Mouse (Mus musculus) c-Kit-positive CD71-positive TER-119-positive erythroid progenitor cells, embryonic 14.5 days (primary cell): ENCODE measurements around the gene Kirrel.

Source experiments
- DNase-seq: peaks from one replicate; pipeline ENCODE4 v3.0.0-alpha.2; 2013; ENCODE audit warnings: low spot score

Gene Kirrel

DNA sequence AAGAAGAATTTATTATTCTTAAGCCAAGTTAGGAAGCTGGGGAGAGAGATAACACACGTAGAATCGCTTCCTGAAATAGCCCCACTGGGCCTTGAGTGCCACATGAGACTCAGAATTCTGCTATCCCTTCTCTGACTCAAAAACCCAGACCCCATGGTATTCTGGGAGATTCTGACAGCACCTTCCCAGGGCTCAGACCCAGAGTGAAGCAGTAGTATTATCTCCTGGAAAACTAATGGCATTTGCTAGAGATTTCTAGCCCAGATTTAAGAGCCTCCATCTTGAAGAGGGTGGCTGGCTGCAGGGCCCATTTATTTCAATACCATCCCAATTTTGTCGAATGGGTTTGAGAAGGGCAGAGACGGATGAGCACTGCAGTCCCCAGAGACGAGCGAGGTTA, 6.9 kb downstream of the Kirrel start:
- no peak for DNase-seq

- no peak for DNase-seq
These were observed 9.2 kb downstream of the Kirrel start for GRCm38 (mm10) chr3:87165291-87165881.

- no peak for DNase-seq
These were observed 10.3 kb downstream of the Kirrel start for GRCm38 (mm10) chr3:87164099-87164815.

DNA sequence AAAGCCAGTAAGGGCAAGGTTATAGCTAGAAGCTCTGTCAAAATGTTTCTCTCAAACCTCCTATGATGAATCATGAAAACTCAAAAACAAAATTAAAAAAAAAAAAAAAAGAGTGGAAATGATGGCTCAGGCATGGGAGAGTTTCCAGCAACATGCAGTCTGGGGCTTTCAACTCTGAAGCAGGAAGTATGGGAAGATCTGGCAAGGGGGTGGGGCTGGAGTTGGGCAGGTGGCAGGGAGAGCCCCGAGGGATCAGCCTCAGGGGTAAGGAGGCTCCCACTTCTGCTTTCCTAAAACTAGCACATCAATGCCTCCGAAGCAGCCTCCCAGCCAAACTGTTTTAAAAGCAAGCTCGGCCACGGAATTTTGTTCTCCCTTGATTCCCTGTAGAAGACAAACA, 11.4 kb downstream of the Kirrel start:
- no peak for DNase-seq

DNA sequence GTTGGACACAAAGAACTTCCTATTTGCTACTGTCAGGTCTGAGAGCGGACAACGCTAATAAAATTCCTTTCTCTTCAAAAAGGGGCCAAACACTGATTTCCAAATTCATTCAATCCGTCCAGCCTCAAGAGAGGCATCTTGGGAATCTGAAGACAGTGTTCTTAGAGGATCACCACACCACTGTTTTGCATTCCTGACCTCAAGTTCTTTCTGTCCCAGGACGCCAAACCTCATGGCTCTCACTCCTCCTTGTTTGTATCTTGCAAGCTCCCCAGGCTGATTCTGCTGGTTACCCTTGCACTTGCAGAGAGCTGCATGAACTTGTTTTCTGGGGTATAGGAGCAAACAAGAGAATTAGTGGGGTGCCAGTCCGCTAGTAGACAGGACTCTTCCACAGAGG, 12.2 kb downstream of the Kirrel start:
- DNase-seq = no peak

DNA sequence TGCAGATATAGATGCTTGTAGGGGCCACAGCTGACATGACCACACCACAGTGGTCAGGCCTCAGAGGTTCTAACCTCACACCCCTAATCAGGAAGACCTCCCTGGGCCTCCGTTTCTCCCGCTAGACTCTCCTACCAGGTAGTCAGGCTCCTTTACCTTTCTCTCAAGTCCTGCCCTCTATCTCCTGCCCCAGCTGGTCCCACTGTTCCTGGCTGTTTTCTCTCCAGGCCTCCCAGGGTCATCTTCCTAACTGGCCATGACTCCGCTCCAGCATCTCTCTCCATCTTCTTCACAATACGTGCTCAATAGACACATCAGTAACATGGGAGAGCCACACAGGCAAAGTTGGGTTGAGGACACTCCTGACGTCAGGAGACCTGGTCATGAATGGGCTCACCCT, 12.9 kb downstream of the Kirrel start:
- no peak for DNase-seq

GRCm38 (mm10) chr3:87160819-87161509, 13.6 kb downstream of the Kirrel start:
- DNase-seq = no peak

- DNase-seq = no peak
These were observed 15.4 kb downstream of the Kirrel start for GRCm38 (mm10) chr3:87159190-87159589.

DNA sequence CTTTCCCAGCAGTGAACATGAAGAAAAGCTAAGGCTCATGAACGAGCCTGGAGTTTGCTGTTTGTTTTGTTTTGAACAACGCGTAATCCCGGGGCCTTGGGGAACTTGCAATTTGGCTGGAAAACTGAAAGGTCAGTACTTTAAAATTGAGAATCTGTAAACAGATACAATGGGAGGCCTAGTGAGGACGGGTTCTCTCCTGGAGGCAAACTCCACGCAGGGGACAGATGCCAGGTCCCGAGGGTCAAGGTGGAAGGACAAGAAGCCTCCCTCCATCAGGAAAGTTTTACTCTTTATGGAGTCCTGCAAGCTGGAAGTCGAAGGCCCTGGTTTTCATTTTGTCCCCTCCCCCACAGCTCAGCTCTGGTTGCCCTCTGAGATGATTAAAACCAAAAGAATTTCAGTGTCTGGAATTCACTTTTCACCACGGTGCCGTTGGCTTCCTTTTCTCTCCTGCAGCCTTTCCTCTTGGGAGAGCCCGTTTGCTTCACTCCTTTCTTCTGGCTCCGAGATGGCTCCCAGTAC, 16.7 kb downstream of the Kirrel start:
- DNase-seq = no peak

- DNase-seq = no peak
These were observed 17.2 kb downstream of the Kirrel start for GRCm38 (mm10) chr3:87157297-87157696.

DNA sequence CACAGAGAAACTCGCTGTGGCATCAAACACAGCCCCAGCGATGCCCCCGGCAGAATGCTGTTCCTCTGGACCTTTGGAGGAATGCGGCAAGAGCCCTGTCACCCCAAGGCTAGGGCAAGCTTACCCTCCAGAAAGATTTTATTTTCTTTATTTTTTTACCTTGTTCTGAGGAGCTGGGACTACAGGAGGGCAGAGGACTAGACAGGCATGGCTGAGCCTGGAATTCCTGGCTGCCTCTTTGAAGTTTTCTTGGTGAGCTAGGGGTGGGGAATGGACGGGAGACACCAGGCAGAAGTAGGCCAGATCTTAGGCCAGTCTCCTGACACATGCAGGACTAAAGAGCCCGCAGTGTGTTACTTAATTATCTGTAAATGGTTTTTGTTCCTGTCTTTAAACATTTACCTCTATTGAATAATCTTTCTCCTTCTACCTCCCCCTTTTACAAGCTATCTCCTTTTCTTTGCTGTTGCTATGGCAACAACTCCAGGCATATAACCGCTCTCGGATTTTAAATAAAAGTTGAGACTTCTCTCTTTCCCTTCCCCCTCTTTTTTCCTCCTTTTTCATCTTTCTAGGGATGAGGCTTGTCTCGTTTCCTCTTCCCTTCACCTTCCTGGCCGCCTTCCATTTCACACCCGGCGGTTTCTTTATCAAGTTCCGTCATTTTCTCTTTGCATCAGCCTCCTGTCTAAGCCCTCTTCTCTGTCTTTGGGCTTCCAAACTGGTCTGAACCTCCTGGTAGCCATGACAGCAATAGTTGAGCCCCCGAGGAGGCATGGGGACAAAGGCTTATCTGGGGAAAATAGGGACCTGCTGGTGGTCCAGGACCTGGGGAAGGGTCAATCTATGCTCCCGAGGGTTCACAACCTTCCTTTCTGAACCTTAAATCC, 19.9 kb downstream of the Kirrel start:
- no peak for DNase-seq

DNA sequence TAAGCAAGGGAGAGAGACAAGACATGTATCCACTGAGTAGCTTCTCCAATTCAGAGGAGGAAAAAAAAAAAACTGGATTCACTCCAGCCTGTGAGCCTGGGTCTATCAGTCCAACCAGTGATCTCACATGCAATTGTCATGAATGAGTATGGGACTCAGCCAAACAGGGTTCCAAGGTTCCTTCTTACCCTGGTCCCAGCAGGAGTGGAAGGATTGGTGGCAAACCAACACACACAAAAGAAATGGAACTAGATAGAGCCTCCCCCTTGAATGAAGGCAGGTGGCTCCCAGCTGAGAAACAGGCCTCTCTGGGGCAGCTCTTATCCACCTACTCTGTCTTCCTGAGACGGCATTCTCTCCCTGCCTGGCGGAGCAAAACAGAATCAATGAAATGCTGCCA, 21.5 kb downstream of the Kirrel start:
- DNase-seq = no peak

- no peak for DNase-seq
These were observed 22.3 kb downstream of the Kirrel start for GRCm38 (mm10) chr3:87152111-87152738.

DNA sequence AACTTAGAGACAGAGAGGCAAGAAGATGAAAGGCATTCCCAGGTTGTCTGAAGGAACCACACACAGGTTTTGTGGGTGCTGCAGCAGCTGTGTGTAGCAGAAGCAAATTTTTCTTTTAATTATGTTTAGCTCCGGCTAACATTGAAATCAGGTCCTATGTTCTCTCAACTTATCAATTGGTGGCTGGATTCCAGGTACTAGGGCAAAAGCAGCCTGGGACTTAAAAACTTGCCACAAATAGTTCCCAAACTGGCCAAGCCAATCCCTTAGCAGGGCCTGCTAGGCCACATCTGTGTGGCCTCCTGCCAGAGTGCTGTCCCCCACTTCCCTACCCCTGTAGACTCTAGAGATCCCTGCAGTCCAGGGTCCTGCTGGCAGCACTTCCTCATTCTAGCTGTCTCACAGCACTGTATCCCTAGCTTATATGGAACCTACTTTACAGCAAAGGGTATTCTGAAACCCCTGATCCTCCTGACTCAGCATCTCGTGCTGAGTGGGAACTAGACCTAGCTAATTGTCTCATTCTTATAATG, 23.2 kb downstream of the Kirrel start:
- DNase-seq = no peak

- DNase-seq = no peak
These were observed 23.8 kb downstream of the Kirrel start for GRCm38 (mm10) chr3:87150689-87151244.

- no peak for DNase-seq
These were observed 24.4 kb downstream of the Kirrel start for GRCm38 (mm10) chr3:87150056-87150688.

DNA sequence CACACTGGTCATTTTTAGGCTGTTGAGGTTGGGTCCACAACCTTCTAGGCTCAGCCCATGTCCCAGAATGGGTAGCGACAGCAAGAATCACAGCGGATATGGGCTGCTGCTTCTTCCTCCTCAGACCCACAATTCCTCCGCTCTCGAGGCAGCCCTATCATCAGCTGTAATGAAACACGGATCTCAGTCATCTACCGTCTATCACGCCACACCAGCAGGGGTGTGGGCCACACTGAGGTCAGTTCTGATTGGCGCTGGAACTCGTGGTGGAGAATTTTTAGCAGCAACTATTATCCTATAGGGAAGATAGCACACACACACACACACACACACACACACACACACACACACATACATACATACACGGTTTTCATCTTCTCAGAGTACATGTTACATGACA, 25.1 kb downstream of the Kirrel start:
- no peak for DNase-seq

- DNase-seq = no peak
These were observed 29.9 kb downstream of the Kirrel start for GRCm38 (mm10) chr3:87144476-87145240.

- no peak for DNase-seq
These were observed 34.3 kb downstream of the Kirrel start for GRCm38 (mm10) chr3:87140284-87140683.

- DNase-seq = no peak
These were observed 37.8 kb downstream of the Kirrel start for GRCm38 (mm10) chr3:87136782-87137181.
